10 mouse cellular contexts compared by ENCODE assay signal in genomic region chr2:126787721-126788342, GRCm38 (mm10). TPM values are rescaled to one million over a fixed set of nuclear protein-coding genes. Genes with fewer than 3 reads are reported as not detected.
A peak's percentile ranks its signal among the peaks of the same experiment; 100 is the strongest.
DNase-seq lines count a peak whose midpoint lies in the region; ATAC-seq lines count a peak whose summit lies in the region.
"Had no signal": no experiment of that assay in that cellular context is flagged by ENCODE, and none has a peak within 500 bp of the region (broad histone marks: within the 10 kb centered on the region; RNA-seq: fewer than 3 reads in every experiment).

No protein-coding gene starts in this region.

- WGBS in heart, embryonic 10.5 days: 58% methylated on average over 9 of the region's 9 CpGs
- 39% methylated on average over 9 of the region's 9 CpGs for WGBS in midbrain, embryonic 16.5 days

- no peak overlapping the region for H3K4me2 ChIP-seq in midbrain, embryonic 16.5 days (ENCODE audit: low read length)

- H3K4me1 ChIP-seq in heart, embryonic 10.5 days: peaks cover 7% of the 10 kb centered on the region; the same call in 1 of the 2 replicates
- no peaks in the 10 kb centered on the region for H3K4me1 ChIP-seq in midbrain, embryonic 16.5 days (ENCODE audit: control insufficient read depth, insufficient read depth, low read length)

- H3K9ac ChIP-seq in midbrain, embryonic 16.5 days (ENCODE audit: low read depth, low read length): no peak overlapping the region

- no peak for DNase-seq in heart, embryonic 10.5 days (ENCODE audit: low spot score)
- DNase-seq in heart, postnatal 14 days: no peak
- peak; percentile 9 for DNase-seq in ovary, adult 18-20 months (ENCODE audit: low spot score)
- no peak for DNase-seq in ovary, postnatal 10 days (ENCODE audit: low spot score)
- peak; percentile 35 to 46 for DNase-seq in layer of hippocampus, postnatal 25 days (ENCODE audit: extremely low spot score in 1 of 2, low spot score in 1 of 2)
- DNase-seq in testis, postnatal 14 days (ENCODE audit: low spot score): peak; percentile 67
- DNase-seq in urinary bladder, postnatal 25 days (ENCODE audit: low spot score): no peak

- ATAC-seq in midbrain, embryonic 16.5 days: no peak

- H3K36me3 ChIP-seq in heart, embryonic 10.5 days: peaks cover 34% of the 10 kb centered on the region
- peaks cover 11% of the 10 kb centered on the region for H3K36me3 ChIP-seq in midbrain, embryonic 16.5 days (ENCODE audit: control insufficient read depth, insufficient read depth, low read length)

- H3K27me3 ChIP-seq in heart, embryonic 10.5 days (ENCODE audit: insufficient read depth, poor library complexity, severe bottlenecking): no peaks in the 10 kb centered on the region
- H3K27me3 ChIP-seq in midbrain, embryonic 16.5 days (ENCODE audit: control insufficient read depth, insufficient read depth, low read depth, low read length): no peaks in the 10 kb centered on the region

- no peak overlapping the region for H3K4me3 ChIP-seq in heart, embryonic 10.5 days
- H3K4me3 ChIP-seq in midbrain, embryonic 16.5 days (ENCODE audit: low read depth, low read length): no peak overlapping the region
- H3K4me3 ChIP-seq: hindbrain, embryonic 10.5 days had no signal

- intact Hi-C loops in heart, postnatal 14 days (cut with DNase I): no loop called here

- no peaks in the 10 kb centered on the region for H3K9me3 ChIP-seq in heart, embryonic 10.5 days
- H3K9me3 ChIP-seq in midbrain, embryonic 16.5 days (replicated peaks; ENCODE audit: control insufficient read depth, low read length, poor library complexity, severe bottlenecking): no peaks in the 10 kb centered on the region
- H3K9me3 ChIP-seq: hindbrain, embryonic 10.5 days had no signal

- H3K27ac ChIP-seq in heart, embryonic 10.5 days: peak overlapping the region; percentile 25; the same call in 1 of the 2 replicates
- H3K27ac ChIP-seq in midbrain, embryonic 16.5 days (ENCODE audit: low read length): no peak overlapping the region
- H3K27ac ChIP-seq: hindbrain, embryonic 10.5 days; macrophage had no signal

RNA-seq across cellular contexts. Expression of gene Usp50, which starts 4.6 kb away (rescaled TPM):
- polyA plus RNA-seq in heart, embryonic 10.5 days (2016; fragmentation: Nextera tagmentation; extraction: Ambion mirVana): 2.0 and 2.5 TPM in 2 replicates
- total RNA-seq in heart, postnatal 14 days (2021): under 1 TPM in 1 of 2 experiments, not detected in 1; 0.17 TPM
- total RNA-seq in layer of hippocampus, postnatal 25 days (2021): 1 to 10 TPM; 1.9 to 2.9 TPM
- 1.9 and 2.0 TPM in 2 replicates for polyA plus RNA-seq in midbrain, embryonic 16.5 days (2015; fragmentation: Nextera tagmentation; extraction: Ambion mirVana)
- polyA plus RNA-seq: macrophage had no signal

Comparison
In these comparisons a context has a peak if more than half of its experiments do, and no peak if none do; other contexts are left out.
1. DNase-seq: peak in ovary, adult 18-20 months (single experiment), layer of hippocampus, postnatal 25 days (2 of 2) and testis, postnatal 14 days (single experiment); none in heart, embryonic 10.5 days (single experiment), heart, postnatal 14 days (0 of 2), ovary, postnatal 10 days (single experiment) and urinary bladder, postnatal 25 days (single experiment).